Mouse (Mus musculus) layer of hippocampus, postnatal 14 days (tissue): ENCODE data around the gene Pdcd11. TPM values are rescaled to one million over a fixed set of nuclear protein-coding genes. Genes with fewer than 3 reads are reported as not detected.

Experiments used
- DNase-seq, 2 experiments: peaks; one replicate each; pipeline ENCODE4 v3.0.0; 2021 to 2022; ENCODE audit warnings: low spot score in 2 of 2, mixed read lengths in 1 of 2
- long read RNA-seq, 2 experiments: library from polyadenylated mRNA; stranded (forward); transcript quantifications; one replicate each; pipeline ENCODE4 v2.0.0; 2021
- total RNA-seq, 2 experiments: library from RNA; stranded (reverse); gene quantifications; 2 replicates each; pipeline ENCODE4 v1.2.3; 2021

The Pdcd11 gene
- 10 to 100 TPM; 17.5 to 17.7 TPM for total RNA-seq
- long read RNA-seq, experiment 1, partial matches to known transcripts, result 2 of 2 reads
- long read RNA-seq, experiment 1, other reads (novel, unspliced or antisense), result 0 of 2 reads
- long read RNA-seq, experiment 2, full-length matches to known transcripts, result 4 of 9 reads
- long read RNA-seq, experiment 2, partial matches to known transcripts, result 4 of 9 reads
- long read RNA-seq, experiment 2, other reads (novel, unspliced or antisense), result 1 of 9 reads

DNA sequence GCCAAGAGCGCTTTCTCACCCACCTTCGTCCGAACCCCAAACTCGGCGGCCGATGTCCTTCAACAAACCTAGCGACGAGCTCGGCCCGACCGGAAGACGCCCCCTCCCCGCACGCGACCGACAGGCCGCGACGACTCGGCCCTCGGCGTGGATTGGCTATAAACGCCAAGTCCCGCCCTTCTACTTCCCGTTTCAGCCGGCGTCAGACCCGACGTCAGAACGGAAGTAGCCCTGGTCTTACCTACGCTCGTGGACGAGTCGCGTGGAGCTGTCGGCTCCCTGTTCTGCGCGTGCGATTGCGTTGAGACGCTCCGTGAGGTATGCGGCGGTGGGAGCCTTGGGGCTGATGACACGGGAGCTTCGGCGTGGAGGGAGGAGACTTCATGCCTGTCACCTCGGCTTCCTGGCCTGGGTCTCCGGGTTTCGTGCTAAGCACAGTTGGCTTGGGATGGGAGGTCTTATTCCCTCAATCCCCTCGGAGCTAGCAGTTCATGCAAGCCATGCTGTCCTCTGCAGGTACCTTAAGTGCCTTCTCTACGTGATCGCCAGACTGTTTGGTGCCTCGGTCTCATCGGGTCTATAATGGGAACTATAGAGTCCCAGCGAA, at the start of gene Pdcd11, which contains the start of gene Usmg5:
Gene Pdcd11, plus strand, starts transcription at position 219 of the 607 bp plus-strand sequence.
Gene Usmg5, minus strand, starts transcription at position 98 of the 607 bp plus-strand sequence.
- peak; percentile 95 to 98 for DNase-seq

GRCm38 (mm10) chr19:47043608-47044007, 47.0 kb upstream of the Pdcd11 start:
- DNase-seq, result no peak

DNA sequence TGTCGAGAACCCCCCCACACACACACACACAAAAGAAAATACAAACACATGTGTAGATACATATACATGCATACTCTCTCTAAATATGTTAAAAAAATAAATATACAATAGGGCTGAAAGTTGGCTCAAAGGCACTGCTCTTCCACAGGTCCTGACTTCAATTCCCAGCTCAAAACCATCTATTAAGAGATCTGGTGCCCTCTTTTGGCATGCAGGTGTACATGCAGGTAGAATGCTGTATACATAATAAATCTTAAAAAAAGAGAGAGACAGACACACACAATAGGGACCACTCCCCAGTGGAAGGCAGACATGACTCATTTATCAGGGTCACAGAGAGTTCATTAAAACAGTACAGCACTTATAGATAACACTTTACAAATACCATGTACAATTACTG, 44.2 kb upstream of the Pdcd11 start:
- DNase-seq, result no peak

- DNase-seq, result no peak
These were observed 43.2 kb upstream of the Pdcd11 start for GRCm38 (mm10) chr19:47047236-47047833.

GRCm38 (mm10) chr19:47049061-47049460, 41.5 kb upstream of the Pdcd11 start:
- no peak for DNase-seq

GRCm38 (mm10) chr19:47049840-47050239, 40.7 kb upstream of the Pdcd11 start:
- DNase-seq, result no peak

GRCm38 (mm10) chr19:47050271-47051032, 40.1 kb upstream of the Pdcd11 start, which contains the start of gene Pcgf6:
Gene Pcgf6 (minus strand): TSS chr19:47050906.
- peak; percentile 74 to 81 for DNase-seq

GRCm38 (mm10) chr19:47052927-47053326, 37.6 kb upstream of the Pdcd11 start:
- no peak for DNase-seq

DNA sequence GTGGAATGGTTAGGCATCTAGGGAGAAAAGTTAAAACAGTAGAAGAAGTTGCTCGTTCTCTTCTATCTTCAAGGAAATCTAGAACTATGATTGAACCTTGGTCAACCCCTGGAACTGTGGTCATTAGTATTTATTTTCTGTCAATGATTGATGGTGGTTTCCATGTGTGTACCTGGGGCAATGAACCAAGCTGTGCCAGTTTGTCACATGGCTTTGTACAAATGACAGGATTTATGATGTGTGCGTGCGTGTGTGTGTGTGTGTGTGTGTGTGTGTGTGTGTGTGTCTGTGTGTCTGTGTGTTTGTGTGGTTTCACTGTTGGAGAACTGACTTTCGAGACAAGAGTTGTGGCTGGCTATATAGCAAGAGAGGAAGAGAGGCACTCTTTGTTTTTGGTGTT, 37.1 kb upstream of the Pdcd11 start:
- DNase-seq, result no peak

DNA sequence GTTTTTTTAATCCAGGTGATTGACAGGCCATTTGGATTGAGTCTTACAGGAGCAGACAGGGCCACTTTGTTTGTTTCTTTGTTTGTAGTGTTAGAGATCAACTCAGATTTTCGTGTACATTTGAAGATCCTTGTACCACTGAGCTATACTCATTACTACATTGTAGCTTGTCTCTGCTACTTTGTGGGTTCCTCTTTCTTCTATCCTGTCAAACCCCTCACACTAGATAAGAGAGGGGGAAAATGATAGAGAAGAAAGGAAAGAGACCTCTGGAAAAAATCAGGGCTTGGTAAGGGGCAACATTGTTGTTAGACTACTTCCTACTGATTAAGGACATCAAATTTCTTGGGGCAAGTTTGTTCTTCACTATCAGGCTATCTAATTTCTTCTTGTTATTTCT, 32.9 kb upstream of the Pdcd11 start:
- no peak for DNase-seq

GRCm38 (mm10) chr19:47065860-47066259, 24.7 kb upstream of the Pdcd11 start:
- DNase-seq, result no peak

- peak; percentile 97 for DNase-seq
These were observed 23.3 kb upstream of the Pdcd11 start, which contains the start of gene Taf5 for GRCm38 (mm10) chr19:47067096-47067882. Gene Taf5 (plus strand): TSS chr19:47067746.

- peak; percentile 78 to 86 for DNase-seq
These were observed 22.5 kb upstream of the Pdcd11 start for GRCm38 (mm10) chr19:47067924-47068611.

GRCm38 (mm10) chr19:47088226-47088625, 2.3 kb upstream of the Pdcd11 start:
- no peak for DNase-seq

DNA sequence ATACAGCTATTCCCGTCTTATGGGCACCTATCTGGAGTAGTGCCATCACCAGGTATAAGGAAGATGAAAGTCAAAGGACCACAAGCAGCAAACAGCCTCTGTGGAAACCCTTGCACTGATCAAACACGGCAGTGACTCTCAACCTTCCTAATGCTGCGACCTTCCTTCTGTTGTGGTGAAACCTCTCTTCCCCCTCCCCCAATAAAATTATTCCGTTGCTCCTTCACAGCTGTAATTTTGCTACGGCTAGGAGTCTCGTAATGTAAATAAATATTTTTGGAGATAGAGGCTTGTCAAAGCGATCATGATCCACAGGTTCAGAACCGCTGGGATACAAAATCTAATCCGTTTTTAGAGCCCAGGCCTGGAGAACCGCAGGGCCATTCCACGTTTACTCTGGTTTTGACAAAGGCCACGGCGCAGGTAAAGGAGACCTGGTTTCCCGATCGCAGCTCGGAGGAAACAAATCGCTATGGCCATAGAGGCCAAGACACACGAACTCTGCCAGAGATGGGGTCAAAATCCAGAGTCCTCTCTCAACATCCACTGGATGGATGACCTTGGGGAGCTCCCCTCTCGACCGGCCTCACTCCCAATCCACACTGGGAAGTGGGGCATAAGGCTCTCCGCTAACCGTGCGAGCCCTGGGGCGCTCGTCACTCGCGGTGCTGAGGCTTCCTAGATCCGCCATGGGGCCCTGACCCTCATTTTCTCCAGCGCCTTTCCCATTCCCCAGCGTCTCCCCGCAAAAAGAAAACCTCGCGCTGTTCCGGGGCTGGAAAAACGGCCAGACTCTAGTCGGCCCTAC, 646 bp upstream of the Pdcd11 start:
- peak in 1 of 2 experiments; percentile 11 for DNase-seq

DNA sequence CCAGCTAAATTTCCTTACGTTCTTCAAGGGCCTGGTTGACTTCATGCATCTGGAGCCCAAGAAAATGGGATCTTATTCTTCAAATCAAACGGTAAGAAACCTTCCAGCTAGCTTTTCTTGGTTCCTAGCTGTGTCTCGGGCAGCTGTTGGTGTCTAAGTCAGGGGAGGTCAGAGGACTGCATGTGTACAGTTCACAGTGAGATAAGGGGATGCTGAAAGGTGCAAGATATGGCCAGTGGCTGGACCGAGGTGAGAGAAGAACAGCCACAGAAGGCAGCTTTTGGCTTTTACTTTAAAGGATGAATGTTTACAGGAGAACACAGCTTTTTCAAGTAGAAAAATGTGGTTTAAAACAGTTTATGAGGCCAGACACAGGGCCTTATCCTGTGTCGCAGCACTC, 10.5 kb downstream of the Pdcd11 start:
- no peak for DNase-seq

- DNase-seq, result no peak
These were observed 14.2 kb downstream of the Pdcd11 start for GRCm38 (mm10) chr19:47104641-47105271.

DNA sequence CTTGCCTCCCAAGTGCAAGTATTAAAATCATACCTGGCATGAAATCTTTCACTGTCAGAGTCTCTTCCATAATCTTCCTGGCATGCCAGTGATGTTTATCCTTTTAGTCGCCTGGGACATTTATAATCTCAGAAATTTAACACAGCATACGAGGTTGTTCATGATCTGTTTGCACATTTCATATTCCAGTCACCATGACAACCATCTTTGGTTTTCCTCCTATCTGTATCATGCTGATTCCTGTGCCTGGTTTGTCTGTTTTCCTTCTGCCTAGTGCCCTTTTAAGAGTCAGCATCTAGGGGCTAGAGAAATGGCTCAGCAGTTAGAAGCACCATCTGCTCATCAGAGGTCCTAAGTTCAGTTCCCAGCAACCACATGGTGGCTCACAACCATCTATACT, 28.1 kb downstream of the Pdcd11 start:
- peak in 1 of 2 experiments; percentile 47 for DNase-seq

GRCm38 (mm10) chr19:47121054-47121453, 30.5 kb downstream of the Pdcd11 start:
- peak in 1 of 2 experiments; percentile 44 for DNase-seq
